Mouse (Mus musculus): ENCODE data around the gene Aak1.

DNA sequence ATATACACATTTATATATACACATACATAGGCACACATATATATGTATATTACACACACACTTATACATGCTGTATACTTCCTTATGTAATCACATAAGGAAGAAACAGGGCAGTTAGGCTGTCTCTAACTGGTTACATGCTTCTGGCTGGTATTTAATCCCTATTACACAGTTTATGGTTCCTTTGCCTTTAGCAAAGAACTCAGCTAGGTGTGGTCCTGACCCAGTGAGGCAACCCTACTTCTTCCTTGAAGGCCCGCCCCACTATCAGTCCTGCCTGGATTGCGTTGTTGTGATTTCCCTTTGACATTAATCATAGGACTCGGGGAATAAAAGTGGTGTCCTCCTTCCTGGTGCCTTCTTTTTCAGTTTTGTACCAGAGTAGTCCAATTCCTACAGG, 185.1 kb downstream of the Aak1 start:
- no peak for TF ChIP-seq CTCF (conservative IDR thresholded peaks at IDR 0.05 in 1 of 2, IDR thresholded peaks at IDR 0.05 in 1 of 2; ENCODE audit: low read depth in 2 of 2, low read length in 2 of 2)
- no peak for TF ChIP-seq POLR2A (IDR thresholded peaks at IDR 0.05; ENCODE audit: low read depth, low read length)
- TF ChIP-seq TBP (conservative IDR thresholded peaks at IDR 0.05; ENCODE audit: low read depth, low read length) = no peak
- TF ChIP-seq ZNF384 (IDR thresholded peaks at IDR 0.05; ENCODE audit: low read depth, low read length) = no peak
- TF ChIP-seq EP300 (IDR thresholded peaks at IDR 0.05; ENCODE audit: low read length) = no peak
- TF ChIP-seq TCF12 (IDR thresholded peaks at IDR 0.05; ENCODE audit: low read depth, low read length) = no peak
- no peak for TF ChIP-seq USF2 (conservative IDR thresholded peaks at IDR 0.05; ENCODE audit: low read depth, low read length)
- TF ChIP-seq RAD21 (IDR thresholded peaks at IDR 0.05; ENCODE audit: low read depth, low read length) = no peak
